Mouse (Mus musculus) thymus, adult 2 months (tissue): ENCODE measurements around the gene Mapkapk3.

ENCODE experiments used
- CTCF ChIP-seq: fragments of 200-500 bp; IDR thresholded peaks from 2 replicates; pipeline ENCODE4 v1.5.1; 2012; ENCODE audit warnings: mild to moderate bottlenecking, control low read depth, low read length, moderate library complexity, borderline replicate concordance; ENCODE audit not compliant: control insufficient read depth, poor library complexity, insufficient read depth; ENCODE audit errors: extremely low read depth
- POLR2A ChIP-seq: fragments of 200-500 bp; IDR thresholded peaks from 2 replicates; pipeline ENCODE4 v1.6.1; 2012; ENCODE audit warnings: mild to moderate bottlenecking, low read length, control low read depth, moderate library complexity; ENCODE audit not compliant: control insufficient read depth, poor library complexity, insufficient read depth; ENCODE audit errors: extremely low read depth

DNA sequence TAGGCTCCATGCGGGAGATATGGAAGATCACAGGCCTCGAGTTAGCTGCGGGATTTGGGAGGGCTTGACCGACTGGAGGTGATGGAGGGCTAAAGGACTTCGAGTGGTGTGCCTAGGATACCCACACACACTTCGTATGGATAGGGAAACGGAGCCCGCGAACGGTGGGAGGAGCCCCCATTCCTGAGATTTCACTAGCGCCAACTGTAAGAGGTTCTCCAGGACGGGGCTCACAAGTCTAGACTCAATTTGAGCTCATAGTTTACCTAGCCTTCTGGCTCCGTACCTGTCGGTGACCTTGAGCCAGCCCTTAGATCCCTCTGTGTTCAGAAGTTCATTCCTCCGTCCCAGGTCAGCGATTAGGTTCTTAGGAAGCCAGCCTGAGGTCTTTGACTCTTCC is 7.4 kb upstream of the Mapkapk3 start:
- no peak for TF ChIP-seq POLR2A
- TF ChIP-seq CTCF, result no peak
